Mouse (Mus musculus) kidney, postnatal 4 days (tissue): ENCODE results near the gene Anapc13.

ENCODE experiments used
- DNase-seq, 2 experiments: peaks; one replicate each; pipeline ENCODE4 v3.0.0; 2021; ENCODE audit warnings: mixed read lengths in 2 of 2

Anapc13 gene

DNA sequence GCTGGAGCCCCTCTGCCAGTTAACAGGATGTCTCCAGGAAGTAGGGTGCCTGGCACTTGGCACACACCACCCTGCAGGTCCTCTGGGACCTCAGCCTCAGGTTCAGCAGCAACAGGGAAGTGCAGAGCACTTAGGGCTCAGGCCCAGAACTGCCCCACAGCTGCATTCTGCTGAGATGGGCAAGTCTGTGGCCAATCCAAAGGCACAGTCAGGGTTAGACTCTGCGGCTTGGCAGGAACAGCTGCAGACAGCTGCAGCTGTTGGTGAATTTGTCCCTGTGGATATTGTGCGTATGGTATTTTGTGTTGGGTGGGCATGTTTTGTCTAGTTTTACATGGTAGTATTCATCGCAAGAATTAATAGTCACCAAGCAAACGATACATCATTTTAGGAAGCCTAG, 6.1 kb downstream of the Anapc13 start:
- no peak for DNase-seq

DNA sequence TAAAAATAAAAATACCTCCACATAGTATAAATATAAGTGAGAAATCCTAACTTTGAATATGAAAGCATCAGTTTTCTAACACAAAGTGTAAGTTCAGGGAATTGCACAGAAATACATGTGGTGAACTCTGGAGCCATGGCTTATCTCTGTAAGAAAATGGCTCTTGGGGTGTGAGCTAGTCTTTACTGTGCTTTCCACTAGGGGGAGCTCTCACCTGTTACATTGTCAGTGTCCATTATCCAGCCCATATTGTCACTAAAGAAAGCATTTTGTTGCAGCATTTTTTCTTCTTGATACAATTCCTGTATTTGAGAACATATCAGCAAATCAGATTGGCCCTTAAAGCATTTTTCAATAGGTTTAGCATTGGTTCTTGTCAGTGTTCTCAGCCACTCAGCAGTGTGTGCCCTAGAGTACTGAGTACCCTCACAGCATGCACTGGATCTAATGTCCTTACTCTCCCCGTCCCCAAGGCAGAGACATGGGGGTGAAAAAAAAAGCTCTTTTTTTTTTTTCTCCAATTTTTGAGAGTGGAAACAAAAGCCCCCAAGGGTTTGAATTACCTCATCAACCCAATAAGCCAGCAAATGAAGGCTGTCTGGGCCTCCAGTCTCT, 6.9 kb downstream of the Anapc13 start:
- peak; percentile 50 to 66 for DNase-seq

DNA sequence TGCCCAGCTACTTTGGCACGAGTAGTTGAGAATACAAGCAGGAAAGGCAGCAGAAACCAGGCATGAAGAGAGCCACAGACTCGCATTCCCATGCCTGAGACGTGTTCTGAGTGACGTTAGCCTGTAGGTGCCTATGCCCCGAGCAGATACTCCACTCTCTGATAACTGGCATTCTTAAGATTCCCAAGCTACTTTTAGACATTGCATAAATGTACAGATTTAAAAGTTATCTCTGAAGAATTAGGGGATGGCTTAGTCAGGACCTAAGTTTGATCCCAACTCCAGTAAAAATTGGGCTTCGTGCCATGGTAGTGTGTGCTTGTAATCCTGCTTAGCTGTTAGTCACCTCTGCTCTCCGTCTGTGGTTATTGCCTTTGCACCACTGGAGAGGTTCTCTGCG, 8.4 kb downstream of the Anapc13 start:
- no peak for DNase-seq

DNA sequence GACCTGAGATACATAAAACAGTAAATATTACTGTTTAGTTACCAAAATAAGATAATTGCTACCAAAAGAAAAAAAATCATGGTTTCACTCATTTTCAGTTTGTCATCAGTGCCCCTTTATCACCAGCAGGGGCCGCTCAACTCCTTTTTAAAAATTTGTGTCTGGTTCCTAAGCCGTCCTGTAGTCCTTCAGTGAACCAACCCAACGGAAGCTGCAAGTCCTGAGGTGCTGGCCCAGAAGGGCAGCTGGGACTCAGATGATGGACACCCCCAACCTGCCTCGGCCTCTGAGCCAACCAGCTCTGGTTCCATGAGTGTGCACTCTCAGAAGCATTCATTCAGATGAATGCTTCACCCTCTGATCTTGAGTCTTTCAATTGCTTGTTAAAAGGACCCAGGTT, 10.5 kb downstream of the Anapc13 start:
- peak; percentile 71 to 80 for DNase-seq

DNA sequence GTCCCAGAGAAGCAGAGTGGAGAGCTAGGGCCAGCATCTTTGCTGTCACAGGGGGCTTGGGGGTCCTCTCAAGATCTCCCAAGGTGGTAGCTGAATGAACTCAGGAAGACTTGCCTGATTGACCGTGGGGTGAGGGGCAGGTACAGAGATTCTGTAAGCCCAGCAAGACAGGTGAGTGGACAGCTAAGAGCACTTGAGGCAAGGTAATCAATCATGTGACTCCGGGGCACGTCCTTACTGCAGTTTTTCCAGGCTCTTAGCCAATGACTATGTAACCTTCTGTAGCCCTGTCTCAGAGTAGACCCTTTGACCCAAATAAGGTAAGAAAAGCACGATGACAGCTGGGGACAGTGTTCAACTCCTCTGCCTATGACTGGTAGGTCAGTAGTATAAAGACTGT, 11.0 kb downstream of the Anapc13 start:
- no peak for DNase-seq

DNA sequence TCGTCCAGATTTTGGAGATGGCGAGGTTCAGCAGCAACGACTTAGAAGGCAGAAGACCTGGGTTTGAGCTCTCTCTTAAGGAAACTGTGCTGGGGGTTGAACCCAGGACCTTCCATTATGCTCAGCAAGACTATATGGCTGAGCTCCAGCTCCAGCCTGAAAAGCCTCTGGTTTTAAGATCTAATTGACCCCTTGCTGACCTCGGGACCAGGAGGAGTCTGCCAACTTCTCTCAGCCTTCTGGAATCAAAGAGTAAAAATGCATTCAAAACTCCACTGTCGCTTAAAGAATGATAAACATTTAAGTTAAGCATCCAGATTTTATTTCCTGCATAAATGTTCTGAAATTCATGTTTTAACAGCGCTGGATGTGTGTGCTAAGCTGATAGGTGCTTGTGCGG, 12.9 kb downstream of the Anapc13 start:
- DNase-seq = peak; percentile 38 to 54

DNA sequence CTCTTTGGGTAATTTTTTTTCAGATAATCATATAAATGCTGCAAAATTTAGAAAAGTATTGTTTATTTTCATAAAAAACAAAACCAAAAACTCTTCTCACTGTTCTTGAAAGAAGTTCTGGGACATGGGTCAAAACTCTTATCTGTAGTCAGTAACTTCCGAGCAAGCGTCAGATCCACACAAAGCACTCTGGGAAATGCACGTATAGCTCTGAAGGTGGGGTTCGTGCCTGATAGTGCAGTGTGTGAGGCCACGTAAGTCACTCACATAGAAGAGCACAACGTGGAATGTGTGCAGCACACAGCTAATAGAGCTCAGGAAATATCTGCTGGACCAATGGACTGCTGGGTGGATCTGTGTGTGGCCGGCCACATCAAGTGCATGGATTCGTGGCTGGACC, 13.4 kb downstream of the Anapc13 start:
- DNase-seq = no peak

DNA sequence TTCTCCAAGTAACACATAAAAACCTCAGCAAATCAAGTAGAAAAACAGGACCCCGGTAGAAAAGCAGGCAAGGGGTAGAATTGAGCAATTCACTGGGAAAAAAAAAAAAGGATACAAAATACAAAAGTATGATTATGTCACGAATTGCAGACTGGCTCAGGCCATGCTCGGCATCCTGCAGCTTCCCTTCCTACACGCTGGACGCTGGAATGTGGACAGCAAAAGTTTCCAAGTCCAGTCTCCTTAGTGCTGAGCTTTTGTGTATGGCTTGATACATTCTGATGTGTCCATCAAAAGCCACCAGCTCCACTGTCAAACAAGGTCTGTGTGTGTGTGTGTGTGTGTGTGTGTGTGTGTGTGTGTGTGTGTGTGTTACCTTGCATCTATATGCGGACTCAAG, 15.4 kb downstream of the Anapc13 start:
- peak in 1 of 2 experiments; percentile 57 for DNase-seq

DNA sequence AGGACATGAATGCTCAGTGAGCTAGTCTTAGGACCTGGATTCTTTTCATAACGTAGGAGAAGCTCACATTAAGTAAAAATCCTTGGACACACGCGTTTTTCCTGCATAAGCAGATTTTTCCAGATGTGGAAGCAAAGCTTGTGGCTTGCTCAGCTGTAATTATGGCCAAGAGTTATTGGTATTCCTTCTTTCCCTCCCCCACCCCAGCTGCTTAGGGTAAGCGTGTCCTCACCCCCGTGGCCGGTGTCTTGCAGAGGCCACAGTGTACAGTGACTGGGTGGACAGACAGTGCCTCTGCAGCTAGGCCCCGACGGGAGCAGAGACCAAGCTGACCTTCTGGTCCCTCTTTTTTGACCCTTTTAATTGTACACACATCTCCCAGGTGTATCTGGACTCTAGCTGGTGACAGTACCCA, 17.0 kb downstream of the Anapc13 start:
- DNase-seq = peak; percentile 28 to 57

DNA sequence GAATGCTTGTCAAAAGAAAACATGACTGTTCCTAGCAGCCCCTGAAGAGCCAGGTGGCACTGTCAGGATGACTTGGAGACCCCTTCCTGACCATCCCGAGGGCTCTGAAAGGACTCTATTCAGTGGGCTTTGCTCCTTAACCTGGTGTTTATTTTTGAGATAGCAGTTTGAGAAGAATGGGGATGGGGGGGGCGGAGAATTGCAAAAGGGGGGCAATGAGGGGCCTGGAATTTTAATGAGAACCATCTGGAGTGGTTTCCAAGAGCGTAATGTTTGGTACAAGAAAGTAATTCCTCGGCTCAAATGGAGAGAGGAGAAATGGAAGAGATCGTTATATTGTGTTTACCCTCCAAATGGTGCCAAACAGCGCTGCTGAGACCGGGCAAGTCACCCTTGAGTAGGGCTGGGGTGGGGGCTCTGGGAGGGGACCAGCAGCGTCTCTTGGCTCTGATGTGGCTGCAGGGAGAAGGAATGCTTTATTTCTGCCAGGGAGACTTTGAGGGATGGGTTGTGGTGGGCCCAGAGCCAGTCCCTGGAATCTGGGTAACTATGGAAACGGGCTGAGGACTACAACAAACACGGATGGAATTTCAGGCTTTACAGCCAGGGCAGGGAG, 17.5 kb downstream of the Anapc13 start:
- peak; percentile 81 to 86 for DNase-seq

DNA sequence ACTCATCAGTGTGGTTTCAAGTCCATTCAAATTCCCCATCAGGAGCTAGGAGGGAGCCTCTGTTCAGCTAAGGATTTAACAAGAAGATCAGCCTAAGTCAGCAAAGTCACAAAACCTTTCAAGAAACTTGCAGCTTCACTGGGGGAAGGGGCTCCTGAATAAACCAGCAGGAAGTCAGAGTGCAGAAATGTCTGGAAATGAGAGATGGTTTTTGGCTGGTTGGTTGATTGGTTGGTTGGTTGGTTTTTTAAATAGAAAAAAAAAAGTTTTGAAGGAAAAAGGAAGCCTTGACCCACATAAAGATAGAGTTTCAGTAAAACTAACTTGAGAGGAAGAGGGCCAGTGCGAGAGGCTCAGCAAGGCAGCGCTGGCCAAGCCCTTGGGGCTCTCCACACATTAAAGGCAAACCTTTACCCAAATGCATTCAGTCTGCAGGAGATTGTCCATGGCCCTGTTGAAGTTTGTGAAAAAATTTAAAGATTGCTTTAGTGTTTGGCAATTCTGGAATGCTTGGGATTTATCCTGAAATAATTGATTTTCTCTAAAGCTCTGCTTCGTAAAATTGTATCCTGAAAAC, 19.1 kb downstream of the Anapc13 start:
- DNase-seq = no peak

DNA sequence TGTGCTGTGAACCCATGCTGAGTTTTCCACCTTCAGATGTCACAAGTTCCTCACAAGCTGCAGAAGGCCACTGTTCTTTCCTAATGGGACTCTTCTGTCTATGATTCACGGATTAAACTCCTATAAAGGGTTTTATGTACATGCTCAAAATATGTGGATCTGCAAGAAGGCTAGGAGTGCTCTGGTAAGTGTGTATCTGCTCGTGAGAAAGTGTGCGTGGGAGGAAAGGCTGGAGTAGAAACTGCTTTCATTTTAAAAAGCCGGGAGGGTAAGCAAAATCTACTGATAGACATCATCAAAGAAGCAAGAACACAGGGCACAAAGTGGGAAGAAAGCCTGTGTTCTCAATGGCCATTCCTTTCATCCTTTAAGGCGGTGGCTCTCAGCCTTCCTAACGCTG, 20.9 kb downstream of the Anapc13 start:
- DNase-seq = no peak

DNA sequence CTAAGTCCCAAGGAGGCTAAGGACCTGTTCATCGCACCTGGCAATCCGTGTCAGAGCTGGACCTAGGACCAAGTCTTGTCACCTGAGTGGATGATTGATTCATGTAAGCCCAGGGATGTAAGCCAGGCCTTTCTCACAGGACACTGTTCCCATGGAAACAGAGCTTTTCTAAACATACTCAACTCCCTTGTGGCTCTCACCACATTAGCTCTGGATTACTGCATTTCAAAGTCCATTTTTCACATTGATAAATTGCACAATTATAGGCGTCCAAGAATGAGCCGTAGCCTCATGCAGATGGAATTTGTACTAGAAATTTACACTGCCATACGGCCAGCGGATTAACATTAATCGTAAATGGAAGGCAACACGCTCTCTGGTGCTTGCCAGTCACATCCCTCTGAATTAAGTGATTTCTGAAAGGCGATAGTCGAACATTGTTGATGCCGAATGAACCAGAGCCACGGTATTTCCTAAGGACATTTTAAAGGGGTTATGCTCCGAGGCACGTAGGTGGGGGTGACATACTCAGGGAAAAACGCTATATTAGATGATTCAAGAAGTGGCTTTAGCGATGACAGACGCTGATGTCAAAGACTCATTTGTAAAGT, 23.9 kb downstream of the Anapc13 start:
- no peak for DNase-seq

DNA sequence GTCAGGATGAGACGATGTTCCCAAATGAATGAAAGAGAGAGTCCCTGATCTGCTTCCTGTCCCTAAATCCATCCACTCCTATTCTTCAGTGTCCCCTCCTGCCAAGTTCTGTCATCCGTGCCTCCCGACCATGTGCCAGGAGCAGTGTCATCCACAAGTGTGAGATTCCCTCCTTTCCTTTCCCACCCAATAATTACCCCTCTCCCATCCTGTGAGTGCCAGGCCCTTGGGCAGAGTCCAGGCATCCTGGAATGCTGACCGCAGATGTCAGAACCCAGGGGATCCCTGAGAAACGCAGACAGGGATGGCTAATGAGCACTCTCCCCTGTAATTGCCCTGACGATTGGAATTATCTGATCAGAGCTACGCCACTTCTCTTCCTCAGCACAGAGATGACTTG, 24.5 kb downstream of the Anapc13 start:
- no peak for DNase-seq

DNA sequence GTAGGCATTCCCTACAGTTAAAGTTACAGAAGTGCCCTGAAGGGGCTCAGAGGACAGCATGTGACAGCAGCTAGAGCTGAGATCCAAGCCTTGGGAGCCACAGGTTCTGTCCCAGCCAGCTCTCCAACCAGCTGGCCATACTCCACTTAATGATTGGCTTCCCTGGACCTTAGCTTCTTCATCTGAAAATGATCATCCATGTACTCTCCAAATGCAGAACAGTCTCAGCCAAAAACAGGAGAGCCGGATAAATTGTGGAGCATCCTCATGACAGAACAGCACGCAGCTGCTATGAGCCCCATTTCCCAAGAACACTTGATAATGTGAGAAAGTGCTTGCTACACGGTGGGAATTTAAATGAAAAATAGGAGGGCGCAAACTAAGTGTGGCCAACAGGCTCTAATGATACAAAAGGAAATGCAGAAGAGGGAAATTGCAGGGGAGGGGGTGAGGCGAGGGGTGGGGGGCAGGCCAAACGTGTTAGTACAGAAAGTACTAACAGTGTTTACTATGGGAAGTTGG, 25.2 kb downstream of the Anapc13 start:
- no peak for DNase-seq

DNA sequence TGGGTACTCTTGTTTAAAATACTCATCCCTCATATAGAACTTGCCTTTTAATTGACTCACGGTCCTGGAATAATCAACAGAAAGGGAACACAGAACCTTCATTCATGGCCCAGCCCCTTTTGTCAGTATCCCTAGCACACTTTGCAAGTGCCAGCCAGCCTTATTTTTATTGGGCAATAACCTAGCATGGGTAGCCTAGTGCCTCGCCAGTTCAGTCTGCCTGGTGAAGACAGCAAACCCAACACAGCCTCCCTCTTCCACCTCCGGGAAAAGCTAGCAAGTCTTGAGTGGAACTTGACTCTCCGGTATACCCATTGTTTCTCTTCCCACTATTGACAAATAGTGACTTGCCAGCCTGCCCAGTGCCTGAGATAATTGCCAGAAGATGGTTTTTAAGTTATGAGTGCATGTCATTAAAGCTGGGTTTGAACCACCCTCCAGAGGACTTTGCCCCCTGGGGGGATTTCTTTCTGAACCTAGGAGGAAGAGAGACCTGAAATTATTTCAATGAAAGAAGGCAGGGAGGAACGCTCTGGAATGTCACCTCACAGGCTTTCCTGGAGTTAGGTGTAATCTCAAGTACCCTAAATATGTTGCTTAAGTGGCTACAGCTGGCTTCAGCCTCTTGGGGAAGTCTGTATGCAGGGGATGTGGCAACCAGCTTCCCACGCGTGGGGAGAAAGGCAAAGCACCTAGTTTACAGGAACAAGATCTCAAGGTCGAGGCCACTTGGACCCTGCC, 30.4 kb downstream of the Anapc13 start:
- DNase-seq = no peak

DNA sequence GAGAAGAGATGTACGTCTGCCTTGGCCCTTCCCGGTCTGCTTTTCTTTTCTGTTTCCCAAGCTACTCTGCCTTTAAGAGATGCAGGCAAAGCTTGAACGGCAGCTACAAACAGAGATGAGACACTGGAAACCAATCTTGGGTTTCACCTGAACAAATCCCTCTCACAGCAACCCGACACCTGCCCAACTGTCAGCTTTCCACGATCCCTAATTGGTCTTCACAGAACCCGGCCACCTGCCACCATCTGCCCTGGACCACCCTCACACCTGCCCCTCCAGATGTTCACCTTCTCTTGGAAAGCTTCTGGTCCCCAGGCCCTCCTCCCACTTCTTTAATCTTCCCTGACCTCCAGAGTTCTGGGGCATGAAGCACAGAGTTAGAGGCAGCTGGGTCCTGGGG, 42.0 kb downstream of the Anapc13 start:
- DNase-seq = no peak

DNA sequence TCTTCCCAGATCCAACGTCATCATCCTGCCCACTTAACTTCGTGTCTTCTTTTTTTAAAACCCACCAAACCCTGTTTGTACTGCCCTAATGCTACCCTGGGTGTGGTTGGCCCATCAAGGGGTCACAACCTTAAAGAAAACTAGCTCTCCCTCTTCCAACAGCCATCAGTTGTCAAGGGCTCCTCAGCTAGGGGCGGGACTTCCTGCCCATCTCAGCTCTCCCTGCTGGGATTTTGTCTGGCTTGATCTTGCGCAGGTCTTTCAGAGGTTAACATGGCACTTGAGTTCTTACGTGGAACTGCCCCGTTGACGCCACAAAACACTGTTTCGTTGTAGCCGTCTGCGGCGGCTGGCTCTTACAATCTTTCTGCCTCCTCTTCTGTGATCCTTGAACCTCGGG, 42.8 kb downstream of the Anapc13 start:
- DNase-seq = no peak

DNA sequence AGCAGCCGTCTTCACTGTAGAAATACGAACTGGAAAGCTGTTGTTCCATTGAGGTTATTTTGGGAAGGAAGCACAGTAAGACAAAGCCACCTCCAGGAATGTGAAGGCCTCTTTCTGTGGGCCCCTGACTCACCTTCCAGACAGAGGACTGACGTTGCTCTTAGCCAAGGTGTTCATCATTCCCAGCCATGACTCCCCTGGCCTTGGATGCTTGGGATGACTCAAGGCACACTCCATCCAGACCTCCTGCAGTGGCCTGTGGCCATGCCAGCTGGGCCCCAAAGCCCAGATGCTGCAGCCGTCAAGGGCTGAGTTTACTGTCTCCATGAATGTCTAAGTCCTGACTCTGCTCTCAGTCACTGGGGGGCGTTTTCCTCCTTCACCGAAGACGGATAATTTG, 47.3 kb downstream of the Anapc13 start:
- no peak for DNase-seq

DNA sequence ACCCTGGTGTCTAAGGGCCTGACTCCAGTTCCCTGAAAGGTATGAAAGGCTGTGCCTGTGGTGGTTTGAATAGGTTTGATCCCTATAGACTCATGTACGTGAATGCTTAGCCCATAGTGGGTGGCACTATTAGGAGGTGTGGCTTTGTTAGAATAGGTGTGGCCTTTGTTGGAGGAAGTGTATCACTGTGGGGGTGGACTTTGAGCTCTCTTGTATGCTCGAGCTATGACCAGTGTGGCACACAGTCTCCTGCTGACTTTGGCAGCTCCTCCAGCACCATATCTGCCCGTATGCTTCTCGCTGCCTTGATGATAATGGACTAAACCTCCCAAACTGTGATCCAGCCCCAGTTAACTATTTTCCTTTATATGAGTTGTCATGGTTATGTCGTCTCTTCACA, 49.8 kb downstream of the Anapc13 start:
- DNase-seq = no peak

DNA sequence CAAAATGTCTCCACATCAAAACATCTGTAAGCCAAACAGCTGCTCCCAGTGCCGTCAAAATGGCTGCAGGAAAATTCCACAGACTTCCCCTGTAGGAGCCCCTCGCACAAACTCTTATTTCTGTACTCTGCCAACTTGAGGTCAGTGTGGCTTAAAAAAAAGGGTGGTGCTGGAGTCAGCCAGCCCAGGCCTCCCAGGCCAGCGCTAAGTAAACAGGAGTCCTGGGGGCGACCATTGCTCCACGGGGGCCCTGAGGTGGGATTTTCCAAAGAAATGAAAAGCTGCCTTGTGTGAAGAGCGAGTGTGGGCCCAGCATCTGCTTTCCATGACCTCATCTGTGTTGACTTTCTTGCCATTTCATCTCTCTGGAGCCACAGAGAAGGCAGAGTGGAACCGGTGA, 55.4 kb downstream of the Anapc13 start:
- DNase-seq = no peak
